Mouse (Mus musculus) ES-Bruce4 (cell line): Measurements from ENCODE around the gene Apobec1.

Source experiments
- CTCF ChIP-seq: IDR thresholded peaks from one replicate; pipeline ENCODE4 v1.8.1; 2011; ENCODE audit warnings: low read depth, low read length
- EP300 ChIP-seq: IDR thresholded peaks from 2 replicates; pipeline ENCODE4 v1.6.1; 2011; ENCODE audit warnings: low read depth, low read length; ENCODE audit not compliant: insufficient read depth

GRCm38 (mm10) chr6:122577030-122577429 is 25.2 kb downstream of the Apobec1 start:
- TF ChIP-seq EP300 (no peak), CTCF (no peak)
